Mouse (Mus musculus) heart, embryonic 14.5 days (tissue): Measurements from ENCODE around the gene Ezr. TPM values are rescaled to one million over a fixed set of nuclear protein-coding genes. Genes with fewer than 3 reads are reported as not detected.

Source experiments
- ATAC-seq: fragments of 200-750 bp; cut with Nextera tagmentation; 2 replicates; pipeline ENCODE4 v1.8.0; 2017; ENCODE audit warnings: low read depth, moderate TSS enrichment; ENCODE audit not compliant: insufficient number of reproducible peaks, insufficient read depth, low FRiP score
- H3K27ac ChIP-seq, 2 experiments: fragments of 200-500 bp in 1 of 2; fragments of 300-500 bp in 1 of 2; sonication (generic) in 1 of 2; replicated peaks in 1 of 2; 2 replicates each; pipeline ENCODE4 v1.5.1; 2012 to 2014; ENCODE audit warnings: low read depth in 2 of 2, low read length in 2 of 2, control low read depth in 1 of 2, mild to moderate bottlenecking in 1 of 2, mixed read lengths in 1 of 2; ENCODE audit not compliant: control insufficient read depth in 1 of 2, insufficient read depth in 1 of 2
- H3K27me3 ChIP-seq: fragments of 300-500 bp; sonication (generic); 2 replicates; pipeline ENCODE4 v1.6.1; 2014; ENCODE audit warnings: mild to moderate bottlenecking, low read length, control low read depth; ENCODE audit not compliant: control insufficient read depth, insufficient read depth
- H3K36me3 ChIP-seq: fragments of 300-500 bp; sonication (generic); 2 replicates; pipeline ENCODE4 v1.6.1; 2014; ENCODE audit warnings: mild to moderate bottlenecking, control low read depth, low read length, mixed read lengths; ENCODE audit not compliant: control insufficient read depth, insufficient read depth
- H3K4me1 ChIP-seq, 2 experiments: fragments of 200-500 bp in 1 of 2; fragments of 300-500 bp in 1 of 2; sonication (generic) in 1 of 2; 2 replicates each; pipeline ENCODE4 v1.6.1; 2012 to 2014; ENCODE audit warnings: low read length in 2 of 2, control low read depth in 1 of 2, mixed read lengths in 1 of 2; ENCODE audit not compliant: control insufficient read depth in 2 of 2, insufficient read depth in 2 of 2
- H3K4me2 ChIP-seq: fragments of 300-500 bp; sonication (generic); 2 replicates; pipeline ENCODE4 v1.6.1; 2014; ENCODE audit warnings: mild to moderate bottlenecking, low read length
- H3K4me3 ChIP-seq, 2 experiments: fragments of 200-500 bp in 1 of 2; fragments of 300-500 bp in 1 of 2; sonication (generic) in 1 of 2; 2 replicates each; pipeline ENCODE4 v1.5.1; 2012 to 2014; ENCODE audit warnings: low read length in 2 of 2, mild to moderate bottlenecking in 2 of 2, control low read depth in 1 of 2, low read depth in 1 of 2, moderate library complexity in 1 of 2; ENCODE audit not compliant: control insufficient read depth in 1 of 2, insufficient read depth in 1 of 2
- H3K9ac ChIP-seq: fragments of 300-500 bp; sonication (generic); 2 replicates; pipeline ENCODE4 v1.6.1; 2014; ENCODE audit warnings: mild to moderate bottlenecking, low read length
- H3K9me3 ChIP-seq: fragments of 300-500 bp; sonication (generic); 2 replicates; pipeline ENCODE4 v1.6.1; 2016; ENCODE audit warnings: low read length, control low read depth; ENCODE audit not compliant: control insufficient read depth
- WGBS: fragments of 180-500 bp; shearing (Covaris S2); extraction: QIAGEN DNeasy Blood & Tissue Kit; methylation state at CpG from one replicate; pipeline ENCODE4 v1.1.7; 2014; 5-methylcytosine and 5-hydroxymethylcytosine counted together
- polyA plus RNA-seq: library from polyadenylated mRNA; unstranded; fragments of >200 nt; fragmentation: Nextera tagmentation; extraction: Ambion mirVana; gene quantifications from 2 replicates; pipeline ENCODE4 v1.2.1, GENCODE M21; 2014

Gene Ezr
- polyA plus RNA-seq, 1 experiment from 2014 or later = 102 TPM

GRCm38 (mm10) chr17:6736306-6737272 lies 46.0 kb downstream of the Ezr start:
- Histone ChIP-seq H3K4me3 (no peak overlapping the region), H3K9ac (no peak overlapping the region), H3K4me1 (peaks cover 7 to 10% of the 10 kb centered on the region in 2 experiments; a peak in 3 of 4 replicates), H3K9me3 (no peaks in the 10 kb centered on the region), H3K27me3 (no peaks in the 10 kb centered on the region), H3K36me3 (peaks cover 46% of the 10 kb centered on the region), H3K27ac (no peak overlapping the region), H3K4me2 (no peak overlapping the region)
- WGBS = 57% methylated on average over 15 of the region's 15 CpGs
- no peak for ATAC-seq

DNA sequence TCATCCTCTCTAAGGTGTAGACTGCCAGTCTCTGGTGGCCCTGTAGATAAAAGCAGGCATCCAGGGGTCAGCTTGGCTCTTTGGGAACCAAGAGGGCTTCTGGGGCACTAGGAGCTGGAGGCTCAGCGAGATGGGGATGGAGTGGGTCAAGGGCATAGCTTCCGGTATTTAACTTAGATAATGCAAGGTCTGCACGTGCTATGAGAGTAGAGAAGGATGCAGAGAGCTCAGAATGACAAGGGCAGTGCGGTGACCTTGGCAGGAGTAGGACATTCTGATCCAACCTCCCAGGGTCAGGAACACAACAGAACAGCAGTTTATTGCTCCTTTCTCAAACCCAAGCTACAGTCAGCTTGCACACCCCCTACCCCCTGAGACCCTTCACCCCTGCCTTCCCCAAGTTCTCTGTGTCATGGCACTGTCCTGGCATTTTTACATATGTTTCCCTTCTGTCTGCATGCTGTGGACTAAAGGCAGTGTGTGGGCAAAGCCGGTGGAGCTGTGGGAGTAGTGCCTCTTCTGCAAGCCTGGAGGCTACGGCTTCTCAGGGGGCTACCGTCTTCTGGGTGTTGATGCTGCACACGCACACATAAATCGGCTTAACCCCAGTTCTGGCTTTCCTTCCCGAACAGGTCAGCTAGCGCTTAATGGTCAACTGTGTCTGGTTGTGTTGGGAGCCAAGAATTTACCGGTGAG lies 47.7 kb downstream of the Ezr start:
- no peak for ATAC-seq
- WGBS = 78% methylated on average over 12 of the region's 12 CpGs

DNA sequence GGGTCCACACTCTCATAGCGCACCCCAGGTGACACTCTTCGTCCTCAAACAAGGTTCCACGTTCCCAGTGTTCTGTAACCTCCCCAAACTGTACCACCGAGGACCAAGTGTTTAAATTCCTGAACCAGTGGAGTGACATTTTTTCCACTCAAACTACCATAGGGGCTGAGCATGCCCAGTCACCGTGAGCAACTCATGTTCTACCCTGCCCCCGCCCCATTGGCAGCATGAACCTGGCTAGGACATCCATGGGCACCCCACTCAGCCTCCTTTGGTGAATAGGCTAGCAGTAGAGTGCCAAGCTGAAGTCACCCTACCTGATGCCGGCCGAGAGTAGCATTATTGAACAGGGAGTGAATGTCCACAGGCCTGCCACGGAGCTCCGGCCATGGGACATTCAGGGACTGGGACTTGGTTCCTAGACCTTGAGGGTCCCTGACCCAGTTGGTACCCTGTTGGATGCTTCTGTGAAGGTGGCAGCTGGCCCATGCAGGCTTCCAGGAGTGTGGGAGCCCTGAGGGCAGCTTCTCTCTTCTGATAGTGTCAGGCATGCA lies 49.2 kb downstream of the Ezr start:
- ATAC-seq = no peak
- Histone ChIP-seq H3K4me1 (peaks cover 6% of the 10 kb centered on the region in 2 experiments; a peak in 2 of 4 replicates), H3K4me2 (no peak overlapping the region), H3K9me3 (no peaks in the 10 kb centered on the region), H3K9ac (no peak overlapping the region), H3K27ac (no peak overlapping the region), H3K36me3 (peaks cover 14% of the 10 kb centered on the region), H3K4me3 (no peak overlapping the region), H3K27me3 (no peaks in the 10 kb centered on the region)
- WGBS = 89% methylated on average over 10 of the region's 10 CpGs

More for the DNA sequence above, 47.7 kb downstream of the Ezr start:
- no peak overlapping the region for H3K27ac ChIP-seq
- peaks cover 29% of the 10 kb centered on the region for H3K36me3 ChIP-seq
- H3K4me2 ChIP-seq = no peak overlapping the region
- H3K9me3 ChIP-seq = no peaks in the 10 kb centered on the region
- H3K9ac ChIP-seq = no peak overlapping the region
- H3K4me3 ChIP-seq = no peak overlapping the region
- H3K4me1 ChIP-seq = peaks cover 6% of the 10 kb centered on the region in 2 experiments; a peak in 2 of 4 replicates
- H3K27me3 ChIP-seq = no peaks in the 10 kb centered on the region

- no peaks in the 10 kb centered on the region for H3K27me3 ChIP-seq
- peaks cover 6% of the 10 kb centered on the region in 2 experiments; a peak in 2 of 4 replicates for H3K4me1 ChIP-seq
- H3K36me3 ChIP-seq = peaks cover 7% of the 10 kb centered on the region
- no peak overlapping the region for H3K27ac ChIP-seq
- H3K4me2 ChIP-seq = no peak overlapping the region
- ATAC-seq = no peak
- 97% methylated on average over 4 of the region's 4 CpGs for WGBS
- H3K4me3 ChIP-seq = no peak overlapping the region
- no peaks in the 10 kb centered on the region for H3K9me3 ChIP-seq
- H3K9ac ChIP-seq = no peak overlapping the region
These were observed 49.9 kb downstream of the Ezr start for GRCm38 (mm10) chr17:6732665-6733064.

DNA sequence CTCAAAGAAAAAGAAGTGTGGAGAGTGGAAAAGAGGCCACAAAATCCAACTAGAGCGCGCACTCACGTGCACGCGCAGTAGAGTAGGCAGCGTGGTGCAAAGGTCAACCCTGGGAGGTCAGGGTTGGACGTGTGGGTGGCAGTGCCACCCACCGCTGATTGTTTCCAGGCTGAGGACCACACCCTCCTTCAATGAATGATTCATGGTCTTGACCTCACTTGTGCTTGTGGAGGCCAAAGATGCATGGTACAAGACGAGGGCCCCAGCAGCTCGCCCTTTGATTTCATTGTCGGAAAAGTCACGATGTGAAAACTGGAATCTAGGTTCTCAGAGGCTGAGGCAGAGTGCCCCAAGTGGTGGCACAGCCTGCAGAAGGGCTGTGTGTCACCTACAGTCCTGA lies 51.0 kb downstream of the Ezr start:
- H3K9me3 ChIP-seq = no peaks in the 10 kb centered on the region
- H3K9ac ChIP-seq = no peak overlapping the region
- H3K27ac ChIP-seq = no peak overlapping the region
- peaks cover 6% of the 10 kb centered on the region in 2 experiments; a peak in 2 of 4 replicates for H3K4me1 ChIP-seq
- no peak overlapping the region for H3K4me2 ChIP-seq
- WGBS = 89% methylated on average over 12 of the region's 12 CpGs
- H3K36me3 ChIP-seq = no peaks in the 10 kb centered on the region
- ATAC-seq = no peak
- H3K27me3 ChIP-seq = no peaks in the 10 kb centered on the region
- no peak overlapping the region for H3K4me3 ChIP-seq

DNA sequence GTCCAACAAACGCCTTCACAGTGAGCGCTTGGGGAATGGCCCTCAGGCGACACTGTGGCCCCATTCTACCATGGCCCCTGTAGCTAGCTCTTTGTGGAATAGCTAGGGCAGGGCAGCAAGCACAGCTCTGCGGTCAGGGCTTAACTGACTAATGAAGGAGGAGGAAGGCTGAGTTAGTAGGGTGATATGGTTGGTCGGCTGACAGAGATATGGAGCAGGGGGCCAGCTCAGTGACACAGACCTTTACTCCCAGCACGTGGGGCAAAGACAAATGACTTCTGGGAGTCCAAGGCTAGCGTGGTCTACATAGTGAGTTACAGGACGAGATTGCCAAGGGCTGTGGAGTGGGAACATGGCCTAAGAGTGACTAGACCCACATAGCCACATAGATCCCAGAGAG lies 51.5 kb downstream of the Ezr start:
- peaks cover 6% of the 10 kb centered on the region in 2 experiments; a peak in 2 of 4 replicates for H3K4me1 ChIP-seq
- H3K27me3 ChIP-seq = no peaks in the 10 kb centered on the region
- 74% methylated on average over 8 of the region's 8 CpGs for WGBS
- no peaks in the 10 kb centered on the region for H3K9me3 ChIP-seq
- H3K4me2 ChIP-seq = no peak overlapping the region
- no peak for ATAC-seq
- H3K27ac ChIP-seq = no peak overlapping the region
- H3K4me3 ChIP-seq = no peak overlapping the region
- no peak overlapping the region for H3K9ac ChIP-seq
- H3K36me3 ChIP-seq = no peaks in the 10 kb centered on the region

DNA sequence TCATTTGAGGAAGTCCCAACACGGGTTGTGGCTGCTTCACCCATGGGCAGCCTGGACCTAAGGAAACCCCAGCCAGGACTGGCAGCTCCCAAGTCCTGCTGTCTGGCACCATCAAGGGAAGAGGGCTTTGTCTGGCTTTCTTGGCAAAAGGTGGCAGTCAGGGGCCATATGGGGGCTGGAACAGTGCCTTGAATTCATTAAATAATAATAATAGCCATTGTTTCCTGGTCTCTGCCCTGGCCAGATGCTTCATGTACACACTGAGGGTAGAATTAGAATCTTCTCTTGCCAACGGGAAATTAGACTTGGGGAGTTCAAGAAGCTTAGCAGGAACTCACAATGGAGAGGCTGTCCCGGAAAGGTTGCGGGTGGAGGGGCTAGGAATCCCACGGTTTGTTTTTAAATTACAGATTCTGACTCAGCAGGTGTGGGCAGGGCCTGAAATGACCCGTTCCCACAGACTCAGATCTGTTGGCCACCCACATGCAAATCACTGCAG lies 53.3 kb downstream of the Ezr start:
- Histone ChIP-seq H3K27ac (no peak overlapping the region), H3K4me1 (no peaks in the 10 kb centered on the region; a peak in 1 of 4 replicates), H3K9ac (no peak overlapping the region), H3K4me2 (no peak overlapping the region), H3K27me3 (no peaks in the 10 kb centered on the region), H3K36me3 (no peaks in the 10 kb centered on the region), H3K4me3 (no peak overlapping the region), H3K9me3 (no peaks in the 10 kb centered on the region)
- WGBS = 25% methylated on average over 6 of the region's 6 CpGs
- ATAC-seq = no peak
